Mouse (Mus musculus): ENCODE results near the gene Ispd.

Gene Ispd

DNA sequence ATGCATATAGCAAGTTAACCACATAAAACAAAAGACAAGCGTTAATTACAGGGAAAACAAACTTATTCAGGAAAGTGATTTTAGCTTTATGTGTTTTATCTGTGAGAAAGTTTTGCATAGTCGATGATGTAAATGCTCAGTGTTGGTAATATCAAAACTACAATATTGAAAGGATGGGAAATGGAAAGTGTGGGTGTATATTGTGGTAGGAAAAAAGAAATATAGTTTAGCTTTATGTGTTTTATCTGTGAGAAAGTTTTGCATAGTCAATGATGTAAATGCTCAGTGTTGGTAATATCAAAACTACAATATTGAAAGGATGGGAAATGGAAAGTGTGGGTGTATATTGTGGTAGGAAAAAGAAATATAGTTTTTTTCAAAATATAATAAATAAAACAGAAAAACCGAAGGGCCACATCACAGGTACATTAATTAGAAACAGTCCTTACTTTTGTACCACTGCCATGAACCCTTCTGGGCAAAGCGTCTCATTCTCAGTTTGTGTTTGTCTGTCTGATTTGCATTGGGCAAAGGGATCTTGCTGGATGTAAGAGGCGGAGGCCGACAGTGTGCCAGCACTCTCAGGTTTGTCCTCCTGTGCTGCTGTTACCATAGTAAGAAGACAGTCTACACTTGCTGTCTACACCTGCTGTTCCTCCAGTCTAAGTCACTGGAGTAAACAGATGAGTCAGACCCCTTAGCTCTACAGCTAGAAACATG, 87.2 kb downstream of the Ispd start:
- no peak for DNase-seq (ENCODE audit: low spot score in 2 of 2)

DNA sequence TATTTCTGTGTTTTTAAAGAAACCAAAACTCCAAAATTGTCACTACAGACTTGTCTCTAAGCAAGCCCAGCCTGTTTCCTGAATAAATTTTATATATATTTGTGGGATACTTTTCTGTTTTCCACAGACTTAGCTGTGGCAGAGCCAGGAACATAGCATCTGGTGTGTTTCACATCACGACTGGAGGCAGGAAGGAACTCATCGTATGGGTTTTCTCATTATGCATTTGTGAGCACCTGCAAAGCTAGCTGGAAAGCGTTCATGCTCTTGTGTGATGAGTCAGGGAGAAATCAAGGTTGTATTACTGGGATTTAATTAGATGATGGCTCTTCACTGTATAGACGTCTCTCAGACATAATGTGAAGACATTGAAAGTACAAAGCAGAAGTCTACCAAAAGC, 90.2 kb downstream of the Ispd start:
- DNase-seq (ENCODE audit: low spot score in 2 of 2), result no peak

DNA sequence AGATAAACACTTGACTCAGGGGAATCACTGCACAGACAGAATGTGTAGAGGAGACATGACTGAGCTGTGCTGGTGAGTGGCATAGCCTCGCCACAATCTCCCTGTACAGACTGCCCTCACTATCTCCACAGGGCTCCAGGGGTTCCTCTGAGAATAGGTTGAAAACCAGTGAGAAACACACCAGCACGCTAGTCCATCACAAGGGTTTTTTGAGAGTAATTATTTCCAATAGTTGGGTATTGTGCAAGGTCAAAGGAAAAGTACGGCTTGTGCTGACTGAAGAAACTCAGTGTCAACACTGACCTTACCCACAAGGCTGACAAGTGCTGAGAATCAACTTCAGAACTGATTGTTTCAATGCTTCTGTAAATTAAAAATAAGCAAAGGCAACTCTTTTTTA, 92.9 kb downstream of the Ispd start:
- DNase-seq (ENCODE audit: low spot score in 2 of 2), result no peak

DNA sequence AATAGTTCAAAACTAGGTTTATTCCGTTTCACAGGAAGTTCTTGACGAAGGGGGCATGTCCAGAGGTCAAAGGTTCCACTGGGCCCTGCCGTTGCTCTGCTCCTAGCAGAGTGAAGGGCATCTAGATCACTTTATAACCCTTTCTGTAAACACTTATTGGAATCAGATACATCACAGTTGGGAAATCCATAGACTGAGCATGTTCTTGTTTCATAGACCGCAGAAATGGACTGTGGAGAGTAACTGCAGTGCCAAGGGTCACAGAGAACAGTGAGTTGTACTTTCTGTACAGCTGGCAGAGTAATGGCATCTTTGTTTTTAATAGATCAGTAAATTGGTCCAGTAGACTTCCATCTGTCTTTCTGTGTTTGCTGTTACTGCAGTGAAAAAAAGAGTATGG, 94.0 kb downstream of the Ispd start:
- no peak for DNase-seq (ENCODE audit: low spot score in 2 of 2)

DNA sequence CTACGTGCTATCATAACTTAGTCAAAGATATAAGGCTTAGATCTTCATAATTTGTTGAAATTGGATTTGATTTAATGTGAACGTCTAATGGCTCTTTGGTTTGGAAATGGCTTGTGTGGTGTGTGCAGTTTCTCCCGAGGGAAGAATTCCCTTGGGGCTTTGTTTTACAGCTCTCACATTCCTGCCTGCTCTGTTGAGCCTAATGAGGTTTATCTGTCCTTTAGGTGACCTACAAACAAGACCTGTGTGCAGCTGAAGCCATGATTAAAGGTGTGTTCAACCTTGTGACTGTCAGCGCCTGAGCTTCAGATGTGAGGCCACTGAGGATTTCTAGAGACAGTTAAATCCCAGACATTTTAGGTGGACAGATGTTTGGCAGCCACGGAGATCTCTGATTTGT, 95.2 kb downstream of the Ispd start:
- no peak for DNase-seq (ENCODE audit: low spot score in 2 of 2)

DNA sequence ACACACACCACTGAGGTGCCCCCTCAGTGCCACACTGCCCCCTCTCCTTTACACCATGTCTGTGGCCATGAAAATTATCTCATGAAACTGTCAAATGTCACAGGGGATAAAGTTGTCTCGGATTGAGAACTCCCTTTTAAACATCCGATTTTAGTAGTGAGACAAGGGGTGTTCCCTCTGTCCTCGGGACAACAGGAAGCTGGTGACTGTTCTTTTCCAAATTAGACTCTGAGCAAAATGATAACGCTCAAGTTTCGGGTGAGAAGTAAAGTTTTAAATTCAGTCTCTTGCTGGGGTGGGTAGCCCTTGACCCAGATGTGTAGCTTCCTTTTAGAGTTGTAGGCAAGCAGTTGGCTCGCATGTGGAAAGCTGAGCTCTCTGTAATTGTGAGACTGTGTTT, 96.3 kb downstream of the Ispd start:
- DNase-seq (ENCODE audit: low spot score in 2 of 2), result no peak

DNA sequence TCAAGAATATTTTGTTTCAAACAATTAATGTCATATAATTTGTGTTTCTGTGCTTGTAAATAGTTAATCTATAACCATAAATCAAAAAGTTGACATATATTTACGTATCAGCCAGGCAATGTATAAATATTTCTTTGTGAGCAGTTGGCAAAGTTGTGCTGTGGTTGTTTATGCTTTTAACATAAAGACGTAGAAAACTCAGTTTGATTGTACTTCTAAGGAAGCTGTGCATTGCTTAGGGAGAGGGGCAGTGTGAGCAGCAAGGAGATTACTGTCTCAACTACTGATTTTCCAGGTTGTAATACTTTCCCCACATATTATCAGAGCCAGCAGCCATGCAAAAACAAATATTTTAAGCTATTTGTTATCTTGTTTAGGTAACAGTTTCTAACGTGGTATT, 96.7 kb downstream of the Ispd start:
- DNase-seq (ENCODE audit: low spot score in 2 of 2), result no peak

DNA sequence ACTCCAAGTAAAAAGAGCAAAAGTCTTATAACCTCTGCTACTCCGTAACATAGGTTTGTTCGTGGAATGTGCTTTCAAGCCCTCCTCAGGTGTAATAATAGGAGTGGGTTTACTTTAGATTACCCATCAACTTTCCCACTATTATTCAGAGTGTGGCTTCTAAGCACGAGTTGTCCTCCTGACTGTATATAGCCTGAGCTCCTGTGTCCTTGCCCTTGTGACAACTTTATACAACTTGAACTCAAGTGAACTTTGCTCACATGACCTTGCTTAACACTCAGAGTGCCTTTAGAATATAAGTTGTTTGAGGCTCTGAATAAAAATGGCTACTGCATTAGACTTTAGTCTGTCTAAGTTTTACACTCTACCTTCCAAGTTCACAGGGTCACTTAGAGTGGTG, 100.5 kb downstream of the Ispd start:
- no peak for DNase-seq (ENCODE audit: low spot score in 2 of 2)

DNA sequence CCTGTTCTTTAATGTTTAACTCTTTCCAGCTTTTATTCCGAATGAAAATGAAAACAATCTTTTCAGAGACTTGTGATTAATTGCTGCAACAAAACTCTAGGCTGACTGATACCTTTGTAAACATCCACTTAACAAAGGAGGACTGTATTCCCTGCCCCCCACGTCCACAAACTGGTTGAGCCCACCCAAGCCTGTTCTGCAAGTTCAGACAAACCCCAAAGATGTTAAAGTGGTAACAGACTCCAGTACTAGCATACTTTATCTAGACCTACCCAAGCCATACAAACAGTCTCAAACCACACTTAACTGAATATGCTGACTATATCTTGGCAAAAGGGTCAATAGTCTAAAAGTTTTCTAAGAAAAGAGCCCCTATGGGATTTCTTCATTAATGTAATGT, 102.1 kb downstream of the Ispd start:
- no peak for DNase-seq (ENCODE audit: low spot score in 2 of 2)

DNA sequence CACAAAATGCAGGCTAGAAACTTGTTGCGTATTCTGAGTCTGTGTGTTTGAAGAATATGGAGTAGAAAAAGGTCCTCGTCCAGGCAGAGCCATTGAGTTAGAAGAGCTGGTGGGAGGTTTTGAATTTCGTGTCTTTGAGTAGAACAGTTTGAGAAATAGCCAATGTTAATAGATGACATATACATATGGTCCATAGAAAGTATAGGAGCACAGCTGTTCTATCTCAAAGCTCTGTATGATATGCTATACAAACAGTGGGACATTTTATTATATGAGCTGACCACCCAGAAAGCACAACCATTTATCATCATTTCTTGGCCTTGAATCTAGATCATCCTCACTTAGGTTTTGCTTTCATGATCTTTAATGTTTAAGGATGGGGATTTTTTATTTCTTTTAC, 116.3 kb downstream of the Ispd start:
- no peak for DNase-seq (ENCODE audit: low spot score in 2 of 2)

DNA sequence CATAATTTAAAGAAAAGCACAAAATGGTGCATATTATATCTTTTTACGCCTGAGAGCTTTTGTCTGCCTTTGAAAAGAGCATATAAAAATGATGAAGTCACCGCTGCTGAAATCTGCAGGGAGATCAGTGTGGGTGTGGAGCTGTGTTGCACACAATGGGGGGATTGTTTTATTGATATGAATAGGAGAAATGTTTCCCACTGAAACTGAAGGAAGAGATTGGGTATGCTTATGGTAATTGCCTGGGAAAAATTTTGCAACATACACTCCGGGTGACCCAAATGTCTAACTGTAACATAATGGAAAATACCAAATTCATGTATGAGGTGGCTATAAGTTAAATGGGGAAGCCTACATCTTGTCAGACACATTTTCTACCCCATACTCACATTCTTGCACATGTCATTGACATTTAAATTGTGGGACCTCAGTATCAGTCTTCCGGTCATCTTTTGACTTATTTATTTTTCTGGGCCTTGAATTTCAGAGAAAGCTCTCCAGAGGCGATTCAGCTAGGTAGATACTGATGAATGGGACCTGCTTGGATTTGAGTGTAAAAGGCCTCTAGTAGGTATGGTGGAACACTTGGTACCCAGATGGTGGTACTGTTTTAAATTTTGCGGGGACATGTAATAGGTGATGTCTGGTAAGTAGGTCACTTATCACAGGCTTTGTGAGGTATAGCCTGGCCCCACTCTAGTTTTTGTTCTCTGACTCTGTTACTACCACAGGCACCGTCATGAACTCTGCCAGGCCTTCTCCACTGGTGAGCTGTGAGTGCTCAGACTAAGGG, 126.1 kb downstream of the Ispd start:
- DNase-seq (ENCODE audit: low spot score in 2 of 2), result no peak

DNA sequence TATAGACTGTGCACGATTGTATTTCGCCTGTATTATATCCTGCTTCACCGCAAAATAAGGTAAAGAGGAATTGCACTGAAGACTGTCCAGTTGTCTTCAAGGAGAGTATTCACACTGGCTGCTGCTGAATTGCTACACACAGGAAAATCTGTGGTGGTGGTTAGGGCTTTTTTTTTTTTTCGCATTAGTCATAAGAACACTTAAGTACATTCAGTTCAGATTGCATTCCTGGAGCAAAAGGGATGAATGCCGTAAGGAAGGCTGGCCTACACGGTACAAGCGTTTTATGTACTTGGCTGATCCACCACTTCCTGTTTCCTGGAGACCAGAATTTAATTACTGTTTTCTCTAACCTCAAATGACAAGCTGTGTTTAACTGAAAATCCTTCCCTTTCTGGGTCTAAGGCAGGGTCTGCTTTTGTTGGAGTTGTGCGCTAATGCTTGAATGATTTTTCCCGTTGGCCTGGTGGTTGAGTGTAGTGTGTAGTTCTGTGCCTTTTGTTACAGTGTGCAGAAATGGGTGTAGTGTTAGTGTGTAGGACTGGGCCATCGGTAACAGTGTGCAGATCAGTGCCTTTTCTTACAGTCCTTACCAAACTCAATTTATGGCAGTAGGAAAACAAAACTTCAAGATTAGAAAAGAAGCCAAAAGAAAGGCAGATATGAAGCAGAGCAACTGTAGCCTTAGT, 128.8 kb downstream of the Ispd start:
- DNase-seq (ENCODE audit: low spot score in 2 of 2), result no peak

DNA sequence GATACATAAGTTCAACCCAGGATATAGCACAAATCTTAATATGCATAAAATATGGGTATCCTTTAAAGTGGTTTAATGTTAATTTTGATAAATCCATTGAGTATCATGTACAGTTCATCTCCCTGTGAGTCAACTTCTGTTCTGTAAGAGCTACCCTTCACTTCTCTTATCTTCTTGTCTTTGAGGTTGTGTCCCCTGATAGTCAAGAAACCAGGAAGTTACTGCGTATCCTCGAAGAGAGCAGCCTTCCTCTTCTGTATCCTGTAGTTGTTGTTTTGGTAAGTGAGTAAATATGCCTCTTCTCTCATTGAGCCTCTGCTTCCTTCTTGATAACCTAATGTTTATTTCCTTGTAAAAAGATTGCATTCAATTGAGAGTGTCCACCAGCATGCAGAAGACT, 140.5 kb downstream of the Ispd start:
- no peak for DNase-seq (ENCODE audit: low spot score in 2 of 2)

DNA sequence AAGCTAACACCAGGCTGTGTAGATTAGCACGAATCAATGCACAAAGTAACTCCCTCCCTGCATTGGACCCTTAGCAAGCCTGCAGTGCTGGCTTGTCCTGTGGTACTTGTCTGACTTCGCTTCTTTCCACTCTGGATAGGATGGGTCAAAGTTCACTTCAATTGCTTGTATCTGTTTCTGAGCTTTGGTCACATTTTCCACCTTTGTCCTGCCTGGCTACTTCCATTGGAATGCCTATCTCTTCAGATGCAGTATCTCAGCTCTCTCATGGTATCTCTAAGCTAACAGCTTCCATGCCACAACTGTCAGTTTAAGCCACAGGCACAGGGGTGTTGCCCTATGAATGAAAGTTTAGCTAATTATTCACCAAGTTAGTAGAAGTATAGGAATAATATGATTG, 142.3 kb downstream of the Ispd start:
- DNase-seq (ENCODE audit: low spot score in 2 of 2), result no peak

DNA sequence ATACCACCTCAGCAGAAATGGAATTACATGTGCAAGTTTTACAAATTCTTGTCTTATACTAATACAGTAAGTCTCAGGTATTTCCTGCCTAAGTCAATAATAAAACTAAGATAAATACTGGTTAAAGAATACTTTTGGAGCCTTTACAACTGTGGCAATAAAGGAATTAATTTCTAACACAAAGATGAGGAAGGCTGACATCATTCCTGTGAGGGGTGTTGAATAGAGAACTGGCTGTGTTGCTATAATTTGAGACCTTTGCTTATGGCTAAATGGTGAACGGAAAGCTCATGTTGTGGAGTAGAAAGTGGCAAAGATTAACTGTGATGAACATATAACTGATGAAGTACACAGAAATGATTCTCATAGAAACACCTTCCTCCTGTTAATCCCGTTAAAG, 149.7 kb downstream of the Ispd start:
- no peak for DNase-seq (ENCODE audit: low spot score in 2 of 2)

DNA sequence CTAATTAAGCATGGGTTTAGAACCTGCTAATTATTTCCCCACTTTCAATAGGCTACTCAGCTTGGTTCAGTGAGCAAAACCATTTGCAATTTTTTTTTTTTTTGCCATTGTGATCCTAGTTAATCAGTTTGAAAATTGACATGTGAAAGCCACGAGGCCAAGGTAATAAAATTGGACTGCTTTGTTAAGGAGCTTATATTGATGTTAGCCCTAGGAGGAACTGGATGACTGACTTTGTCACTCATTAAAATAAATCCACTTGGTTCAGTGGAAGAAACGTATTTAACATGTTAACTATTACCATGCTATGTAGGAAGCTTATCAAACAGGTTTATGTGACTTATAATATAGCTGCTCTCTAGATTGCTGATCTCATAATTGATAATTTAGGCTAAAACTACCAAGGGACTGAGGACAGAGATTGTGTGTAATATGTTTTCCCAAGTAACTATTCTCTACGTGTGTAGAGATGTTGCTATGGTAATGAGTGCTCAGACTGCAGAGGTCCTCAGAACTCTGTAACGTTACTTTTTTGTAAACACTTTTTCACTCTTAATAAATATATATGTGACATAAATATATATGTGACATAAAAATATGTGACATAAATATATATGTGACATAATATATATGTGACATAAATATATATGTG, 150.3 kb downstream of the Ispd start:
- no peak for DNase-seq (ENCODE audit: low spot score in 2 of 2)

DNA sequence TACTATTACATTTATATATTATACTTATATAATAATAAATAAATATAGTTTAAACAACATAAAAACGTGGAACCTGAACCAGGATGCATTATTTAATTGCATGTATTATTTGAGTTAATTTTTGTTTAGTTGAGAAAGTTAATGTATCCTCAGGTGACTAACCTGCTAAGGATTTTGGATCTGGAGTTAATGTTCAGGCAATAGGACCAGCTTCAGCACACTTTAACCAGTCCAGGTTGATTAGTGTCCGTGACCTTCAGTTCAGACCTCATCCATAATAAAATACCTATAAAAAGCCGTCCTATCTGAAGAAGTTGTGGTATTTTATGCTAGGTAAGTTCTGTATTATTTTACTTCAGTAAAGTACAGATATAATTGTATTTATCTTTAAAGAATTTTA, 151.3 kb downstream of the Ispd start:
- DNase-seq (ENCODE audit: low spot score in 2 of 2), result no peak

DNA sequence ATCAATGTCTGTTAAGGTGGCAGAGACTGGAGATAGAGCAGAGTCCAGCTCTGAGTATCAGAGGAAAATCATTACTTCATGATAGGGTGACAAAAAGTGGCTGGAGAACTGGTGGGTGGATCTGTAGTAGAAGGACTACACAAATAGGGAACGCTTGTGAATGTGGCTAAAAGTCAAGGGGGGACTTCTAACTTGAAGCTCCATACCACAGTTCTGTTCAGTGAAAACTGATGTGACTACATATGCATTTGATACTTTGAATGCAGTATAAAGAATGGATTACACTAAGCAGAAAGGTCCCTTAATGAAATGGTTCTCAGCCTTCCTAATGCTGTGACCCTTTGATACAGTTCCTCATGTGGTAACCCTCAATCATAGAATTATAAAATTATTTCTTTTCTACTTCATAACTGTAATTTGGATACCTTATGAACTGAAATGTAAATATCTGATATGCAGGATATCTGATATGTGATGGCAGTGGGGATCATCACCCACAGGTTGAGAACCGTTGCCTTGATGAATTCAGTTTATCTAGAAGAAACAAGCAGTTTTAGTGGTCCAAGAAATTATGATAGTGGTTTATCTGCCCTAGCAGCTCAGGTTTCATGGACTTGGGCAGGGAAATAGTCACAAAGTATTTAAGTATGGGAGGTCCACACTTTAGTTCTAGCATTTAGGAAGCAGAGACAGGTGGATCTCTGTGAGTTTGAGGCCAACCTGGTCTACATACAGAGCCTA, 152.1 kb downstream of the Ispd start:
- no peak for DNase-seq (ENCODE audit: low spot score in 2 of 2)

DNA sequence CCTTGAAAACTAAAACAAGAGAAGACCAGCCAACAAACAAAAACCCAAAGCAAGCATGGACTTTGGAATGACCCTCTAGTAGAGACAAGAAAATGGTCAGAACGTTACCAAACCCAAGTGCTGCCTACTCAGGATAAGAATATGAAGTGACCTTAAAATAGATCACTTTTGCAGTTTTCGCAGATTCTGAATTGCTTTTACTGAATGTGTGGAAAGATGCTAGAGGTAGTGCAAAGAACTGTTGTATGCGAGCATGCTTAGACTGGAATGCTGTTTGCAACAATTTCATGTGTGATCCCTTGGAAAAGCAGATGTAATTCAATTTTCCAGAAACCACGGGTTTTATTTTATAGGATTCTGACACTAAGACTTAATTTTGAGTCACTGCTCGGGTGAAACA, 153.3 kb downstream of the Ispd start:
- no peak for DNase-seq (ENCODE audit: low spot score in 2 of 2)

DNA sequence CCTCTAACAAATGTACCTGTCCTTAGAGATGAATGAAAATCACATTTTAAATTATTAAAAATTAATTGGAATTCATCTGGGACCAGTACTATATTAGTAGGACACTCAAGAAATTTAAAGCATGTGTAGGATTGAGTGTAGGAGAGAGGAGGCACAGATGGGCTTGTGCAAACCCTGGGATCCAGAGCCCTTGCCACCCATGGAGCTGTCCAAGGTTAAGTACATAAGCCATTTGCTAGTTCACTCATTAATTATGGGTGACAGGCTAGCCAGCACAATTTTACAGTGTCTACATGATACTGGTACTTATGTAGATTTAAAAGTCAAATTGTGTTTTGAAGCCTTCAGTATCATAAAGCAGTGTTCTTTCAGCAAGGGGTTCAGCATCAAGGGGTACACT, 164.1 kb downstream of the Ispd start:
- DNase-seq (ENCODE audit: low spot score in 2 of 2), result no peak

DNA sequence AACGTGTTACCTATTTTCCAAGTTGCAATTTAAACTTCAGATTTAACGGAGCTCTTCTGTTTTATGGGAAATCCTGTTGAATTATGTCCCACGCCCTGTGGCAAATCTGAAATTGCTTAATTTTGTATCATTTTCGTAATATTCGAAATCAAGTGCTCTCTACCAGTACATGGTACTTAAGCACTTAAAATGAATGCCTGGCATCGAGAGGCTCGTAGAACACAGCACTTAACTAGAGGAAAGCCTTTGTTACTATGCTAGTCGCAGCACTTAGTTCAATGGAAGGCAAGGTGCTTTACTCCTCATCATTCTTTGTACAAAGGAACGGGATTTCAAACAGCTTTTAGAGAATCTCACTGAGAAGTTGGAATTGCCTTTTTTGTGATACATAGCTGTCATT, 168.2 kb downstream of the Ispd start:
- no peak for DNase-seq (ENCODE audit: low spot score in 2 of 2)

DNA sequence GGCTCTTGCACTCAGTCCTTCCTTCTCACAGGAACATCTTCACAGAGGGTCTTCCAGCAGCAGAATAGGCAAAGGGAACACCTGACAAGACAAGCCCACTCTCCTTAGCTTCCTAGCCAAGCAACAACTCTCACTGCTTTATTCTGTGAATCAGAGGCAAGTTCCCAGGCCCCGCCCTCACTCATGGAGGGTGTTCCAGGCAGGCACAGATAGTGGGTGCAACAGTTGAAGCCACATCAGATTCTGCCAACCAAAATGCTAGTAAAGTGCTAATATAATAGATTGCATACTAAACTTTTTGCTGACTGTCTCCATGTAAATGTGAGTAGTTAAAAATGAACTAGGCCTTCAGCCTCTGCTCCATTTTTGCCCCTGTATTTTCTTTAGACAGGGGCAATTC, 173.4 kb downstream of the Ispd start:
- DNase-seq (ENCODE audit: low spot score in 2 of 2), result no peak
